Mouse (Mus musculus) liver, embryonic 13.5 days (tissue): ENCODE measurements at regions not wholly inside any gene's neighbourhood (a gene's known extent, or its start where the extent isn't known, plus 50 kb on each side); places are given as distances from the start of the nearest gene placed in this dataset.

ENCODE experiments used
- ATAC-seq: fragments of 200-750 bp; cut with Nextera tagmentation; 2 replicates; pipeline ENCODE4 v1.8.0; 2017; ENCODE audit warnings: low read depth, mild to moderate bottlenecking, moderate number of reproducible peaks, moderate library complexity
- DNase-seq: peaks from one replicate; pipeline ENCODE4 v3.0.0; 2022
- H3K27ac ChIP-seq: fragments of 300-500 bp; sonication (generic); 2 replicates; pipeline ENCODE4 v1.5.1; 2015; ENCODE audit warnings: moderate library complexity, mild to moderate bottlenecking, inconsistent platforms
- H3K27me3 ChIP-seq: fragments of 300-500 bp; sonication (generic); 2 replicates; pipeline ENCODE4 v1.6.1; 2015; ENCODE audit warnings: mild to moderate bottlenecking, inconsistent platforms
- H3K36me3 ChIP-seq: fragments of 300-500 bp; sonication (generic); 2 replicates; pipeline ENCODE4 v1.6.1; 2015; ENCODE audit warnings: mild to moderate bottlenecking, inconsistent platforms
- H3K4me1 ChIP-seq: fragments of 300-500 bp; sonication (generic); replicated peaks from 2 replicates; pipeline ENCODE4 v1.6.1; 2015; ENCODE audit warnings: inconsistent platforms
- H3K4me2 ChIP-seq: fragments of 300-500 bp; sonication (generic); 2 replicates; pipeline ENCODE4 v1.6.1; 2015; ENCODE audit warnings: inconsistent platforms, mild to moderate bottlenecking, moderate library complexity
- H3K4me3 ChIP-seq: fragments of 300-500 bp; sonication (generic); replicated peaks from 2 replicates; pipeline ENCODE4 v1.5.1; 2015; ENCODE audit warnings: mild to moderate bottlenecking, inconsistent platforms
- H3K9ac ChIP-seq: fragments of 300-500 bp; sonication (generic); 2 replicates; pipeline ENCODE4 v1.6.1; 2015; ENCODE audit warnings: mild to moderate bottlenecking, inconsistent platforms
- H3K9me3 ChIP-seq: fragments of 300-500 bp; sonication (generic); replicated peaks from 2 replicates; pipeline ENCODE4 v1.6.1; 2016; ENCODE audit warnings: inconsistent platforms
- WGBS: fragments of 180-500 bp; shearing (Covaris S2); methylation state at CpG from one replicate; pipeline ENCODE4 v1.1.7; 2015; ENCODE audit not compliant: insufficient replicate concordance; 5-methylcytosine and 5-hydroxymethylcytosine counted together

DNA sequence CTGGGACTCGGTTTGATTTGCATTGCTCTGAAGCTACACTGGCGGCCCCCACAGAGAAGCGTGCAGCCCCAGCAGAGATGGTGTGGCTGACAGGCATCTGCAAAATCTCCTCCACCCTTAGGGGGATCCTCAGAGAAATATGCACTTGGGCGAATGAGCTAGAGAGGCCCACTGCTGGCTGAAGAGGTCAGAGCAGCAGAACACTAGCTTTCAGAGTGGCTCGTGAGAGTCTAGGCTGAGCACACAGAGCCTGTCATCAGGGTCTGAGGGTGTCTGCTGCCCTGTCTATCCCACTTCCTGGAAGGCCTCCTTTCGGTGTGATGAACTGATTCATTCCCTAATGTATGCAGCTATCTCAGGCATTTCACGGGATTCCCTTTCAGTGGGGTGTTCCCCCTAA is 225.1 kb downstream of the Tle3 start:
- H3K27me3 ChIP-seq: peaks cover 14% of the 10 kb centered on the region; the same call in 1 of the 2 replicates
- H3K36me3 ChIP-seq: no peaks in the 10 kb centered on the region
- no peak for DNase-seq
- 24% methylated on average over 7 of the region's 7 CpGs for WGBS
- H3K4me1 ChIP-seq: no peaks in the 10 kb centered on the region
- H3K9me3 ChIP-seq: no peaks in the 10 kb centered on the region
- H3K4me3 ChIP-seq: no peak overlapping the region
- no peak for ATAC-seq
- no peak overlapping the region for H3K27ac ChIP-seq
- H3K9ac ChIP-seq: no peak overlapping the region
- no peak overlapping the region for H3K4me2 ChIP-seq

DNA sequence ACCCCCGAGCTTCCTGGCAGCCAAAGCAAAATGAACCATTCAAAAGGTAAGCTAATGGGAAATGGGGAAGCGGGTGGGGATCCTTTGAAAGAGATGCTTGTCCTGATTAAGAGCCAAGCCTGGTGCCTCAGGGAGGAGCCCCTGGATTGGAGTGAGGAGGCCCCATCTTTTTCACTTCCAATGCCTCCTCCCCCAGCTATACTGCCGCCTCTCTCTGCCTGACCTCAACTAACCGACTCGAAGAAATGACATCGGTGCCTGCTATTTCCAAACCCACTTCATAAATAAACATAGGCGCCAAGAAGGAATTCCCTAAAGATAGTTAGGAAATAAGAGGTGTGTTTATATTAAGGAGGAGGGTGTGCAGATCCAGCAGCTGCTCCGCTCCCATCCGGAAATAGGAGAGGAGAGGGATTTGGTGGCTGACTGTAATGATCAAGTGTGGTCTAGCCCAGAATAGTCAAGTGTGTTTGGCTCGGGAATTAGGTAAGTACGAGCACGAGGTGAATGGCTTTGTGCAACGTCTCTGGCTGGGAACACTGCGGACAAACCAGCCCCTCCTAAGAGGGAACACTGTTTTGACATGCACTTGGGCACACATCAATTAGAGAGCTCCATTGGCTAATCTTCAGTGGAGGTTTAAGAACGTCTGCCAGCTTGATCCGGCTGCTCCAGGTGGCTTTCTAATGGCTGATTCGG is 224.4 kb downstream of the Tle3 start:
- DNase-seq (no peak), ATAC-seq (no peak)
- H3K27me3 ChIP-seq: peaks cover 14% of the 10 kb centered on the region; the same call in 1 of the 2 replicates
- no peaks in the 10 kb centered on the region for H3K4me1 ChIP-seq
- no peaks in the 10 kb centered on the region for H3K9me3 ChIP-seq
- H3K4me2 ChIP-seq: no peak overlapping the region
- 43% methylated on average over 17 of the region's 17 CpGs for WGBS
- no peak overlapping the region for H3K4me3 ChIP-seq
- no peak overlapping the region for H3K9ac ChIP-seq
- H3K27ac ChIP-seq: no peak overlapping the region
- H3K36me3 ChIP-seq: no peaks in the 10 kb centered on the region

DNA sequence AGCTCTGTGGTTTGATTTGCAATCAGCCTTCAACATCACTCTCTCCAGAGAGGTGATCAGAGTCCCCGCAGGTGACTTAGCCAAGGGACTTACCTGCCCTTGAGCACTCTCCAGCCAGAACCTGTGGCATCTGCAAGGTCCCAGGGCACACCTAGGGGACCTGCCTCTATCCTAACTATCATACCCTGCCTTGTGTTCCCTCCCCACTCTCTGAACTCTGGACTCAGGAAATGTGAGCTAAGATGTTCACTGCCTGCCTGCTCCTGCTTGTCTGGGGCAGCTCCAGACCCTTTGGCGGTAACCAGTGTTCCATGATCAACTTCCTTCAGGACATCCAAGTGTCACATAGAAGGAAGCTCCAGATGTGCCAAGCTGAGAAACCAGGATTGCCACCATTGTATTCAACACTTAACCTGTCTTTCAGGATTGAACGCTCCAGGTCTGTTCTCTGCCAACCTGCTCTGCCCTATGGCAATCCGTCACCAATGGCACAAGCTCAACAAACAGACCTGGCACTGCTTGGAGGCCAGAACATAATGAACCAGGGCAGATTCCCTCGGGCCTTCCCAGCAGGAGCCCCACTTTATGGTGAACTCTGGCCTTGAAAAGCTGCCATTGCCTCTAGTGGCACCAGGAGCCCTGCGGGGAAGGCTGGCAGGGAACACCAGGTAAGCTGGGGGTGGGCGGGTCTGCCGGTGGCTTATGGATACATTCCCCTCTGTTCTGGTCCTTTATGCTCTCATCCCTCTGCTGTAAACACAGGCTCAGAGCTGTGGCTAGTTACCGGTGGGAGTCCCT is 223.2 kb downstream of the Tle3 start:
- ATAC-seq (no peak), DNase-seq (no peak)
- H3K27ac ChIP-seq: no peak overlapping the region
- no peak overlapping the region for H3K9ac ChIP-seq
- H3K27me3 ChIP-seq: peaks cover 14% of the 10 kb centered on the region; the same call in 1 of the 2 replicates
- H3K4me3 ChIP-seq: no peak overlapping the region
- H3K4me1 ChIP-seq: no peaks in the 10 kb centered on the region
- 60% methylated on average over 9 of the region's 9 CpGs for WGBS
- no peaks in the 10 kb centered on the region for H3K36me3 ChIP-seq
- H3K9me3 ChIP-seq: no peaks in the 10 kb centered on the region
- no peak overlapping the region for H3K4me2 ChIP-seq

DNA sequence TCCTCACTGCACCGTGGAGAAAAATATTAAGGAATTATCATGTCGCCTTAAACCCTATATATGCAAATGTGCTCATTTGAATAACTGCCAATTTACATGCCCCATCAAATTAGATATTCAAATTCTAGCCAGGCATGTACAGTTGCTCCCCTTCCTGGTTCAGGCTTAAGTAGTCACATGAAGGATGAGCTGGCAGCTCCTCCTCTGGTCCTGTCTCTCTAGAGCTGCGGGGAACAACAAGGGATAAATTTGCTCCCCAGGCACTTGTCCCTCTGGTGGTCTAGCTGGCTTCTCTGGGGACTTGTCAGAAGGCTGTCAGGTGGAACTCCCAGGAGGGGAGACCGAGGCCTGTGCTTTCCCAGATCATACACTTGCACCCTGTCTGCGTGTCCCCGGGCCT is 221.8 kb downstream of the Tle3 start:
- Histone ChIP-seq H3K27ac (no peak overlapping the region), H3K4me1 (no peaks in the 10 kb centered on the region), H3K4me3 (no peak overlapping the region), H3K36me3 (no peaks in the 10 kb centered on the region), H3K4me2 (no peak overlapping the region), H3K27me3 (peaks cover 14% of the 10 kb centered on the region; the same call in 1 of the 2 replicates), H3K9ac (no peak overlapping the region), H3K9me3 (no peaks in the 10 kb centered on the region)
- whole genome bisulfite sequencing: 64% methylated on average over 6 of the region's 6 CpGs
- ATAC-seq: no peak
- DNase-seq: no peak

DNA sequence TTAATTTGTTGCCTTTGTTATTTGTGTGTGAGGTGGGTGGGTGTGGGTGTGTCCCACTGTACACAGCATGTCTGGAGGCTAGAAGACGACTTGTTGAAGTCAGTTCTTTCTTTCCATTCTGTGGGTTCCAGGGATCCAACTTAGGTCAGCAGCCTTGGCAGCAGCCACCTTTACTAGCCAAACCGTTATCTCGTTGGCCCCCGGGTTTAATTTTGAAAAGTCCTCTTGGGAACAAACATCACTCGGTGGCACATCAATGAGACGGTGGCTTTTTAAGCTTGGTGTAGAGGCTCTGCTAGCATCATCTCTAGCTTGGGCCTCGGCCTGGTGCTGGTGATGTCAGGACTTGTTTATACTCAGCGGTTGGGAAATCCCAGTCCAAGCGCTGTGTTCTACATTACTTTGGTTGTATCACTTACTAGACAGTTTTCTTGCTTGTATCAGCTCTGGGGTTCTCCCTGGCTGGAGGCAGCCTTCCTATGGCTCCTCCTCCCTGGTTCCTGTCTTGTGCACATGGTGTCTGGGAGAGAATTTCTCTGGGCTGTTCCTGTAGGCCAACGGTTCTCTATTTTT is 217.6 kb downstream of the Tle3 start:
- 63% methylated on average over 10 of the region's 10 CpGs for WGBS
- no peaks in the 10 kb centered on the region for H3K36me3 ChIP-seq
- H3K27ac ChIP-seq: no peak overlapping the region
- no peaks in the 10 kb centered on the region for H3K9me3 ChIP-seq
- no peak overlapping the region for H3K9ac ChIP-seq
- no peaks in the 10 kb centered on the region for H3K4me1 ChIP-seq
- H3K27me3 ChIP-seq: no peaks in the 10 kb centered on the region
- no peak overlapping the region for H3K4me3 ChIP-seq
- DNase-seq (no peak), ATAC-seq (no peak)
- no peak overlapping the region for H3K4me2 ChIP-seq

DNA sequence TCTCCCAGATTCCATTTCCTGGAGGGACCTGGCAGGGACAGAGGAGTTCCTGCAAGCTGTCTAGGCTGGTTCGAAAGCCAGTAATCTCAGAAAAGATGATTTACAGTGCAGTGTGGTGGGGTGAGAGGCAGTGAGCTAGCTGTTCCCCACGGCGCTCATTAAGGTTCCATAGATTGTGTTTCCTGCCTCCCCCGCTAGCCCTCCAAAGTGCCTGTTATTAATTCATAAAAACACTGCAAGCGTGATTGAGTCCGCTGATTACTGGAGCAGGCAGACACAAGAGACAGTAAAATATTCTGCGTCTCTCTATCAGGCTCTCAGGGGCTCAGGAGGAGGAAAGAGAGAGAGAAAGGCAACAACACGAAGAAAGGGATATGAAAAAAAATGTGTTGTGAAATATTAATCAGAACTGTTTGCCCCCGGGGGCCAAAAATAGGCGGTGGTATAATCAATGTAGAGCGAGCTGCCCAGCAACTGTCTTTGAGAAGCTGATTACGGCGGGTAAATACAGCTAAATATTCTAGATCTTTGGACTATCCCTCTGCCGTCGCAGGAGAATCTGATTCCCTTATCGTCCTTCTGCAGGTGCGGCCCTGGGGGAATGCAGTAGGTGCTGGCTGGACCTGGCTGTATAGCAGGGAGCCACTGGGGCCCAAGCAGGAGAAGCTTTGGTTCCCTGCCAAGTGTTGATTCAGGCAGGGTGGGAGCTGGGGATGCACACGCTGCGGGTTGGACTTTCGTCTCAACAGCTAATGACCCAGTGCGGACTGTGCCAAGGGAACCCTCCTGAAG is 211.3 kb downstream of the Tle3 start:
- DNase-seq (no peak), ATAC-seq (no peak)
- no peak overlapping the region for H3K4me3 ChIP-seq
- no peak overlapping the region for H3K4me2 ChIP-seq
- no peak overlapping the region for H3K9ac ChIP-seq
- 66% methylated on average over 21 of the region's 21 CpGs for WGBS
- no peaks in the 10 kb centered on the region for H3K27me3 ChIP-seq
- no peaks in the 10 kb centered on the region for H3K36me3 ChIP-seq
- no peaks in the 10 kb centered on the region for H3K9me3 ChIP-seq
- peaks cover 2% of the 10 kb centered on the region; the same call in 1 of the 2 replicates for H3K4me1 ChIP-seq
- H3K27ac ChIP-seq: no peak overlapping the region

DNA sequence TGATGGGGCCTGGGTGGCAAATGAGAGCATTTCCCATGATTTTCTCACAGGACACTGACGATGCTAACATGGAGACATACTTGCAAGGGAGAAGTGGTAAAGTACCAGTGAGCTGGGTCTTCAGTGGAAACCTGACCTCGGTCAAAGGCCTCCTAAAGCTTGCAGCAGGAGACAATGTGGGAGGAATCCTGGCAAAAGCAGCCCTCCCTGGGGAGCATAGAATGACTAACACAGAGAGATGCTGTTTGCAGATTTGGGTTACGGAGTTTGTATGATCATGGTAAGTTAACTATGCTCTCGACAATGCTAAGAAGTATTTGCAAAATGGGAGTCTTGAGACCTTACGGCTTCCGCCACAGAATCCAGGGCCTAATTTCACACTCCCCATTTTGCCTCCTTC is 208.9 kb downstream of the Tle3 start:
- WGBS: 72% methylated on average over 6 of the region's 6 CpGs
- H3K9ac ChIP-seq: no peak overlapping the region
- peaks cover 2% of the 10 kb centered on the region; the same call in 1 of the 2 replicates for H3K4me1 ChIP-seq
- no peak for DNase-seq
- H3K4me3 ChIP-seq: no peak overlapping the region
- no peak overlapping the region for H3K27ac ChIP-seq
- no peak for ATAC-seq
- H3K27me3 ChIP-seq: no peaks in the 10 kb centered on the region
- H3K9me3 ChIP-seq: no peaks in the 10 kb centered on the region
- no peaks in the 10 kb centered on the region for H3K36me3 ChIP-seq
- no peak overlapping the region for H3K4me2 ChIP-seq

DNA sequence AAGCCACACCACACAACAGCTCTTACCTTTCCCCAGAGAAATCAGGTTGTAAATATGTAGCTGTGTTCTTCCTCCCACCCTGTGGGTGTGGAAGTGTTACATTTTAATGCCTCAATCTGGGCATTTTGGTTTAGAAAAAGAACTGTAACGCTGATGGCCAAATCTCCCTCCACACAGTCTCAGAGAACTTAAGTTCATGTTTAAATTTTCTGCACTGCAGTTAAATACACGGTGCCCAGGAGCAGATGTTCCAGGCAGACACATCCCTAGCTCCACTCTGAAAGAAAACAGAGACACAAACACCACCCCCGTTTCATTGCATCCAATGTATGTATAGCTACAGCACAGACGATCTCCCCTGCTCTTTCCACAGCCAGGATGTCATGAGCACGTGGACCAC is 206.1 kb downstream of the Tle3 start:
- Histone ChIP-seq H3K36me3 (no peaks in the 10 kb centered on the region), H3K4me1 (no peaks in the 10 kb centered on the region), H3K9ac (no peak overlapping the region), H3K27ac (no peak overlapping the region), H3K27me3 (no peaks in the 10 kb centered on the region), H3K9me3 (no peaks in the 10 kb centered on the region), H3K4me3 (no peak overlapping the region), H3K4me2 (no peak overlapping the region)
- 60% methylated on average over 5 of the region's 5 CpGs for WGBS
- ATAC-seq (no peak), DNase-seq (no peak)

DNA sequence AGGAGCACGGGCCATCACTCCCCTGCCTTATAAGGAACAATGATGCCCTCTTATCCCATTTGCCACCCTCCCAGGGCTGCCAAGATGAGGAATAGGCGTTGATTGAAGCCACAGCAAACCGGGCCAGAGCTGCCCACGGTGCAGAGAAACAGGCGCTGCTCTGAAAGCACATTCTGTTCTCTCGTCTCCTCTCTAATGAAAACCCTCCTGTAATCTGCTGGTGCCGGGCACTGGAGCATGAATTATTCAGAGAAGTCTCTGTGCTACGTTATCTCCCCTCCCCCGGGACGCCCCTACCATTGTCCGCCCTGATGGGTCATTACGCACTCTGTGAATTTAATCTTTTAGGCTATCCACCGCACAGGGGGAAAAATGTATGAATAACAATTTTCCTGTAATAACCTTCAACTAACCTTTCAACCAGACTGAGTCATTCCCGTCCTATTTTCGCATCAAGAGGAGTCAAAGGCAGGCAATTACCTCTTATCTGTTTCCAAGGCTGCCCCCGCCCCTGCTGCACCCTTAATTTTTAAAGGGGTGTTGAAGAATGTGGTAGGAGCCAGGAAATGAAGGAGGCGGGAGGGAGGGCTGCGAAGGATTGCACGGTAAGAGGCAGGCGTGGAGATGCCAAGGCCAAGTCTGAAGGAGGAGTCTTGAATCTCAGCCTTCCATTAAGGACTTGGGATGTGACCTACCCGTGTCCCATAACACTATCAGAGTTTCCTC is 201.6 kb downstream of the Tle3 start:
- Histone ChIP-seq H3K4me1 (no peaks in the 10 kb centered on the region), H3K9ac (no peak overlapping the region), H3K4me3 (no peak overlapping the region), H3K27me3 (no peaks in the 10 kb centered on the region), H3K27ac (no peak overlapping the region), H3K36me3 (no peaks in the 10 kb centered on the region), H3K4me2 (no peak overlapping the region), H3K9me3 (0 out of 2 replicates have a peak, but pooled peaks cover 4% of the 10 kb centered on the region)
- DNase-seq: no peak
- no peak for ATAC-seq
- WGBS: 51% methylated on average over 21 of the region's 21 CpGs

DNA sequence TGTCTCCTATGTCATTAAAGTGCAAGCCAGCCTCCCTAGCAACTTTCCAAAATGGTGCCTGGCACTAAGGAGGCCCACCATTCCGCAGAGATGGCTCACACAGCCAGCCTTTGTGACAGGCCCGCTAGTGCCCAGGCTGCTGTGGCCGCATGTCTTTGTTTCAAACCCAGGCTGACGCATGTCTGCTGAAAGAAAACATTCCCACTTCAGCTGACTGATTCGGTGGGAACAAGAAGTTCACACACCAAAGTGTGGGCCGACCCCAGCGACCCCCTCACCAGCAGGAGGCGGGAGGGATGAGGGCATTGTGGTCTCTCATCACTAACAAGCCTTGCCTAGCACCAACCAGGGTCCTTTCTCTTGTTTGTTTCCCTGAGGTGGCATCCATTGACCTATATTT is 190.9 kb downstream of the Tle3 start:
- Histone ChIP-seq H3K9ac (no peak overlapping the region), H3K27ac (no peak overlapping the region), H3K9me3 (no peaks in the 10 kb centered on the region), H3K4me1 (no peaks in the 10 kb centered on the region), H3K36me3 (no peaks in the 10 kb centered on the region), H3K4me3 (no peak overlapping the region), H3K4me2 (no peak overlapping the region), H3K27me3 (0 out of 2 replicates have a peak, but pooled peaks cover 9% of the 10 kb centered on the region)
- WGBS: 56% methylated on average over 8 of the region's 8 CpGs
- DNase-seq: no peak
- no peak for ATAC-seq
